Mouse (Mus musculus) hindbrain, postnatal 0 days (tissue): Measurements from ENCODE around the gene Vps53. TPM values are rescaled to one million over a fixed set of nuclear protein-coding genes. Genes with fewer than 3 reads are reported as not detected.
A peak's percentile ranks its signal among the peaks of the same experiment; 100 is the strongest.

Source experiments
- ATAC-seq: fragments of 200-750 bp; cut with Nextera tagmentation; 2 replicates; pipeline ENCODE4 v1.8.0; 2017; ENCODE audit warnings: mild to moderate bottlenecking, moderate TSS enrichment, moderate library complexity
- DNase-seq: peaks from one replicate; pipeline ENCODE4 v3.0.0-alpha.2; 2015; ENCODE audit warnings: low spot score
- H3K27ac ChIP-seq: fragments of 300-500 bp; sonication (generic); 2 replicates; pipeline ENCODE4 v1.5.1; 2014; ENCODE audit warnings: mild to moderate bottlenecking
- H3K27me3 ChIP-seq: fragments of 300-500 bp; sonication (generic); 2 replicates; pipeline ENCODE4 v1.6.1; 2014; ENCODE audit warnings: low read length, mixed read lengths; ENCODE audit not compliant: insufficient read depth
- H3K36me3 ChIP-seq: fragments of 300-500 bp; sonication (generic); 2 replicates; pipeline ENCODE4 v1.6.1; 2014; ENCODE audit warnings: low read length, mixed read lengths; ENCODE audit not compliant: insufficient read depth
- H3K4me1 ChIP-seq: fragments of 300-500 bp; sonication (generic); 2 replicates; pipeline ENCODE4 v1.6.1; 2014; ENCODE audit warnings: antibody characterized with exemption, low read length, mixed read lengths; ENCODE audit not compliant: insufficient read depth
- H3K4me2 ChIP-seq: fragments of 300-500 bp; sonication (generic); 2 replicates; pipeline ENCODE4 v1.6.1; 2014; ENCODE audit warnings: low read depth, mild to moderate bottlenecking, low read length, moderate library complexity, mixed read lengths
- H3K4me3 ChIP-seq: fragments of 300-500 bp; sonication (generic); 2 replicates; pipeline ENCODE4 v1.5.1; 2014; ENCODE audit warnings: low read length
- H3K9ac ChIP-seq: fragments of 300-500 bp; sonication (generic); replicated peaks from 2 replicates; pipeline ENCODE4 v1.6.1; 2014; ENCODE audit warnings: mild to moderate bottlenecking, low read length, moderate library complexity, mixed read lengths
- H3K9me3 ChIP-seq: fragments of 300-500 bp; sonication (generic); 2 replicates; pipeline ENCODE4 v1.6.1; 2016; ENCODE audit warnings: low read length, mixed read lengths
- CTCF ChIP-seq: IDR thresholded peaks from 2 replicates; pipeline ENCODE4 v1.5.1; 2016; ENCODE audit warnings: antibody characterized with exemption, control low read depth, low read depth
- WGBS: fragments of 180-500 bp; shearing (Covaris S2); extraction: QIAGEN DNeasy Blood & Tissue Kit; methylation state at CpG from one replicate; pipeline ENCODE4 v1.1.7; 2014; 5-methylcytosine and 5-hydroxymethylcytosine counted together
- polyA plus RNA-seq: library from polyadenylated mRNA; unstranded; fragments of >200 nt; fragmentation: Nextera tagmentation; extraction: Ambion mirVana; gene quantifications from 2 replicates; pipeline ENCODE4 v1.2.1, GENCODE M21; 2015
- total RNA-seq: library from RNA; depleted of rRNA; stranded (reverse); fragments of >200 nt; gene quantifications from 2 replicates; pipeline ENCODE4 v1.2.3, GENCODE M21; 2014

Gene Vps53
- total and polyA plus RNA-seq, 2 experiments from 2014 or later, result 42.8 to 59.0 TPM

- no peaks in the 10 kb centered on the region for H3K9me3 ChIP-seq
- no peak for DNase-seq
- peaks cover 5% of the 10 kb centered on the region; the same call in 1 of the 2 replicates for H3K36me3 ChIP-seq
- H3K4me3 ChIP-seq, result no peak overlapping the region
- no peak for ATAC-seq
- WGBS, result 94% methylated on average over 2 of the region's 2 CpGs
- H3K4me2 ChIP-seq, result no peak overlapping the region
- H3K4me1 ChIP-seq, result no peaks in the 10 kb centered on the region
- H3K27ac ChIP-seq, result no peak overlapping the region
- no peak overlapping the region for H3K9ac ChIP-seq
- no peaks in the 10 kb centered on the region for H3K27me3 ChIP-seq
- TF ChIP-seq CTCF, result no peak
Observed at GRCm38 (mm10) chr11:76060906-76061305, 118.5 kb downstream of the Vps53 start.

- no peak for ATAC-seq
- H3K27me3 ChIP-seq, result no peaks in the 10 kb centered on the region
- no peak overlapping the region for H3K4me2 ChIP-seq
- H3K36me3 ChIP-seq, result 0 out of 2 replicates have a peak, but pooled peaks cover 5% of the 10 kb centered on the region
- H3K4me3 ChIP-seq, result no peak overlapping the region
- WGBS, result 65% methylated on average over 7 of the region's 7 CpGs
- DNase-seq, result no peak
- no peak overlapping the region for H3K9ac ChIP-seq
- no peaks in the 10 kb centered on the region for H3K9me3 ChIP-seq
- TF ChIP-seq CTCF, result no peak
- H3K27ac ChIP-seq, result no peak overlapping the region
- no peaks in the 10 kb centered on the region for H3K4me1 ChIP-seq
Observed at GRCm38 (mm10) chr11:76059971-76060370, 119.5 kb downstream of the Vps53 start.

GRCm38 (mm10) chr11:76056487-76056886 is 123.0 kb downstream of the Vps53 start:
- Histone ChIP-seq H3K4me3 (no peak overlapping the region), H3K4me1 (no peaks in the 10 kb centered on the region), H3K9me3 (no peaks in the 10 kb centered on the region), H3K9ac (no peak overlapping the region), H3K27ac (no peak overlapping the region), H3K4me2 (no peak overlapping the region), H3K27me3 (no peaks in the 10 kb centered on the region), H3K36me3 (0 out of 2 replicates have a peak, but pooled peaks cover 5% of the 10 kb centered on the region)
- DNase-seq, result no peak
- ATAC-seq, result no peak
- WGBS, result 26% methylated on average over 3 of the region's 3 CpGs
- TF ChIP-seq CTCF, result peak; percentile 34; the same call in 1 of the 2 replicates

- Histone ChIP-seq H3K9me3 (no peaks in the 10 kb centered on the region), H3K4me1 (no peaks in the 10 kb centered on the region), H3K27ac (no peak overlapping the region), H3K4me3 (no peak overlapping the region), H3K36me3 (no peaks in the 10 kb centered on the region), H3K27me3 (no peaks in the 10 kb centered on the region), H3K4me2 (no peak overlapping the region), H3K9ac (no peak overlapping the region)
- TF ChIP-seq CTCF, result no peak
- WGBS, result 78% methylated on average over 5 of the region's 5 CpGs
- no peak for ATAC-seq
- DNase-seq, result no peak
Observed at GRCm38 (mm10) chr11:76052496-76052895, 127.0 kb downstream of the Vps53 start.

GRCm38 (mm10) chr11:76050967-76051512 is 128.4 kb downstream of the Vps53 start:
- no peak for TF ChIP-seq CTCF
- no peaks in the 10 kb centered on the region for H3K4me1 ChIP-seq
- ATAC-seq (no peak), DNase-seq (no peak)
- H3K36me3 ChIP-seq, result no peaks in the 10 kb centered on the region; the same call in 1 of the 2 replicates
- WGBS, result 55% methylated on average over 5 of the region's 5 CpGs
- H3K9ac ChIP-seq, result no peak overlapping the region
- H3K27ac ChIP-seq, result no peak overlapping the region
- no peak overlapping the region for H3K4me2 ChIP-seq
- no peaks in the 10 kb centered on the region for H3K27me3 ChIP-seq
- H3K4me3 ChIP-seq, result no peak overlapping the region
- H3K9me3 ChIP-seq, result no peaks in the 10 kb centered on the region

GRCm38 (mm10) chr11:76050509-76050908 is 128.9 kb downstream of the Vps53 start:
- Histone ChIP-seq H3K9ac (no peak overlapping the region), H3K27me3 (no peaks in the 10 kb centered on the region), H3K4me3 (no peak overlapping the region), H3K4me2 (no peak overlapping the region), H3K36me3 (no peaks in the 10 kb centered on the region; the same call in 1 of the 2 replicates), H3K27ac (no peak overlapping the region), H3K9me3 (no peaks in the 10 kb centered on the region), H3K4me1 (no peaks in the 10 kb centered on the region)
- 47% methylated on average over 3 of the region's 3 CpGs for WGBS
- DNase-seq (no peak), ATAC-seq (no peak)
- TF ChIP-seq CTCF, result no peak

- no peak overlapping the region for H3K27ac ChIP-seq
- no peaks in the 10 kb centered on the region; the same call in 1 of the 2 replicates for H3K36me3 ChIP-seq
- ATAC-seq, result no peak
- TF ChIP-seq CTCF, result no peak
- H3K4me3 ChIP-seq, result no peak overlapping the region
- no peaks in the 10 kb centered on the region for H3K9me3 ChIP-seq
- H3K9ac ChIP-seq, result no peak overlapping the region
- WGBS, result 80% methylated on average over 6 of the region's 6 CpGs
- peaks cover 12% of the 10 kb centered on the region; the same call in 1 of the 2 replicates for H3K4me1 ChIP-seq
- no peak for DNase-seq
- no peaks in the 10 kb centered on the region for H3K27me3 ChIP-seq
- no peak overlapping the region for H3K4me2 ChIP-seq
Observed at GRCm38 (mm10) chr11:76045367-76045766, 134.1 kb downstream of the Vps53 start.
